Mouse (Mus musculus) hindbrain, embryonic 12.5 days (tissue): Measurements from ENCODE around the gene Soga1. TPM values are rescaled to one million over a fixed set of nuclear protein-coding genes. Genes with fewer than 3 reads are reported as not detected.

Experiments
- ATAC-seq: fragments of 200-750 bp; cut with Nextera tagmentation; 2 replicates; pipeline ENCODE4 v1.8.0; 2017; ENCODE audit warnings: moderate TSS enrichment; ENCODE audit not compliant: low FRiP score
- H3K27ac ChIP-seq: fragments of 300-500 bp; sonication (generic); 2 replicates; pipeline ENCODE4 v1.5.1; 2016; ENCODE audit warnings: mild to moderate bottlenecking
- H3K27me3 ChIP-seq: fragments of 300-500 bp; sonication (generic); 2 replicates; pipeline ENCODE4 v1.6.1; 2016; ENCODE audit warnings: mild to moderate bottlenecking
- H3K36me3 ChIP-seq: fragments of 300-500 bp; sonication (generic); 2 replicates; pipeline ENCODE4 v1.6.1; 2016; ENCODE audit warnings: mild to moderate bottlenecking
- H3K4me1 ChIP-seq: fragments of 300-500 bp; sonication (generic); 2 replicates; pipeline ENCODE4 v1.6.1; 2016
- H3K4me2 ChIP-seq: fragments of 300-500 bp; sonication (generic); replicated peaks from 2 replicates; pipeline ENCODE4 v1.6.1; 2016; ENCODE audit warnings: mild to moderate bottlenecking
- H3K4me3 ChIP-seq: fragments of 300-500 bp; sonication (generic); 2 replicates; pipeline ENCODE4 v1.5.1; 2016; ENCODE audit warnings: mild to moderate bottlenecking
- H3K9ac ChIP-seq: fragments of 300-500 bp; sonication (generic); 2 replicates; pipeline ENCODE4 v1.6.1; 2016; ENCODE audit warnings: mild to moderate bottlenecking, moderate library complexity
- H3K9me3 ChIP-seq: fragments of 300-500 bp; sonication (generic); replicated peaks from 2 replicates; pipeline ENCODE4 v1.6.1; 2016; ENCODE audit warnings: mild to moderate bottlenecking
- WGBS: fragments of 180-500 bp; shearing (Covaris S2); methylation state at CpG from one replicate; pipeline ENCODE4 v1.1.7; 2016; 5-methylcytosine and 5-hydroxymethylcytosine counted together
- polyA plus RNA-seq: library from polyadenylated mRNA; unstranded; fragments of >200 nt; fragmentation: Nextera tagmentation; extraction: Ambion mirVana; gene quantifications from 2 replicates; pipeline ENCODE4 v1.2.1, GENCODE M21; 2016

Soga1 gene
- polyA plus RNA-seq, result 7.7 and 8.6 TPM in 2 replicates

DNA sequence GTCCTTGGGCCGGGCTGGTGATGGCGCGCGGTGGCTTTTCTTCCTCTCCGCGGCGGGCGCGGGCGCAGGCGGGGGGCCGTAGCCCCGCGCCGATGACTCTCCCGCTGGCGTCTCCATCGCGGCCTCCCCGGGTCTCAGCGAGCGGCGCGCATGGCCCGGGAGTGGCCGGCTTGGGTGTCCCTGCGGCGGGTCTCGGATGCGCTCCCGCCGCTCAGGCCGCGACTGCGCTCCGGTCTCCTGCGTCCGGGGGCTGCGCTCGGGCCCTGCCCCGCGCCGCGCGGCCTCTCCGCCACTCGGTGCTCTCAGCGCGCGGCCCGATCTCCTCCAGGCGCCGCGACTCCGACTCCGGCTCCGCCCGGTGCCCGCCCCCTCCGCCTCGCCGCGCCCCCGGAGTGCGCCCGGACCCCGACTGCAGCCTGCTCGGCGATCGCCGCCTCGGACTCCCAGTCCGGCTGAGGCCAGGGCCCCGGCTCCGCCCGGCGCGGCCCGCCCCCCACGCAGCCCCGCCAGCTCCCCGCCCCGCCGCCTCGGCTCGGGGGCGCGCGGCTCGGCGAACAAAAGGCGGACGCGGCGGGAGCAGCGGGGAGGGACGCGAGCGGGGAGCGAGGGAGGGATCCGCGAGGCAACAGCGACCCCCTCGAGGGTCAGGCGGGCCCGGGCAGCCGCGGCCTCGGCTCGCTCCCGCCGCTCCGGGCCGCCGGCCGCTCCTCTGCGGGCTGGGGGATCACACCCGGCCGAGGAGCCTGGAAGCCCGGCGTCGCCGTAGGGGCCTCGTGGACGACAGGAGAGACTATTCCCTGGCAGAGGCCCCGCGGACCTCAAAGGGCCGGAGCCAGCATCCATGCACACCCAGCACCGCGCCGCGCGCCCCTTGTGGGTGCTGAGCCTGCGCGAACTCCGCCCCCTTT lies at the start of gene Soga1:
Soga1 (minus strand) TSS at position 462 of the 908 bp plus-strand sequence.
- Histone ChIP-seq H3K9me3 (no peaks in the 10 kb centered on the region), H3K4me1 (peaks cover 51% of the 10 kb centered on the region), H3K4me2 (peak within 1 kb of the TSS; percentile 93), H3K27me3 (no peaks in the 10 kb centered on the region), H3K9ac (peak within 1 kb of the TSS; percentile 100), H3K27ac (peak within 1 kb of the TSS; percentile 99), H3K4me3 (peak within 1 kb of the TSS; percentile 98), H3K36me3 (peaks cover 3% of the 10 kb centered on the region; the same call in 1 of the 2 replicates)
- ATAC-seq, result peak; percentile 87
- under 1% methylated on average over 101 of the region's 136 CpGs for WGBS

- no peaks in the 10 kb centered on the region for H3K27me3 ChIP-seq
- no peaks in the 10 kb centered on the region for H3K4me1 ChIP-seq
- H3K4me2 ChIP-seq, result no peak overlapping the region
- H3K9me3 ChIP-seq, result no peaks in the 10 kb centered on the region
- H3K36me3 ChIP-seq, result peaks cover 8% of the 10 kb centered on the region
- H3K27ac ChIP-seq, result no peak overlapping the region
- H3K4me3 ChIP-seq, result no peak overlapping the region
- ATAC-seq, result no peak
- H3K9ac ChIP-seq, result no peak overlapping the region
- WGBS, result 72% methylated on average over 4 of the region's 4 CpGs
Measured at GRCm38 (mm10) chr2:157128072-157128471, 49.0 kb upstream of the Soga1 start.

DNA sequence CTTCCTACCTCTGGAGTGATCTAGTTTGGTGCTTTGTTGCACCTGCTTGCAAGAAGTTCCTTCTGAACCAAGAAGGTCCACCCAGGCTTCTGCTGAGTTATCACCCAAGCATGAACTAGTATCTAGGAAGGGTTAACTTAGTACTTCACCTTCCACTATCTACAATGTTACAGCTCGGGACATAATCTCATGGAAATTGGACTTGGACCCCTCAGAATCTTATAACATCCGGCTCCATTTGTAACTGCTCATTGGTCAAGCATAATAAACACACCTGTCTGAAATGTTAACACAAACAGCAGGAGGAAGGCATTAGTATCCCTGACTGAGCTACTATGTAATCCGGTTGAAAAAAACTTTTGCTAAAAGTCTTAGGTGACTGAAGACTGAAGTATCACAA lies 48.3 kb upstream of the Soga1 start:
- 84% methylated on average over 3 of the region's 3 CpGs for WGBS
- no peak overlapping the region for H3K9ac ChIP-seq
- H3K36me3 ChIP-seq, result peaks cover 8% of the 10 kb centered on the region
- H3K4me2 ChIP-seq, result no peak overlapping the region
- no peak overlapping the region for H3K27ac ChIP-seq
- no peaks in the 10 kb centered on the region for H3K4me1 ChIP-seq
- no peaks in the 10 kb centered on the region for H3K27me3 ChIP-seq
- no peak overlapping the region for H3K4me3 ChIP-seq
- ATAC-seq, result no peak
- H3K9me3 ChIP-seq, result no peaks in the 10 kb centered on the region

GRCm38 (mm10) chr2:157125246-157125645 lies 46.2 kb upstream of the Soga1 start:
- H3K36me3 ChIP-seq, result peaks cover 8% of the 10 kb centered on the region
- no peak overlapping the region for H3K4me2 ChIP-seq
- H3K9me3 ChIP-seq, result no peaks in the 10 kb centered on the region
- WGBS, result 96% methylated on average over 3 of the region's 3 CpGs
- no peaks in the 10 kb centered on the region for H3K27me3 ChIP-seq
- H3K4me3 ChIP-seq, result no peak overlapping the region
- no peak overlapping the region for H3K9ac ChIP-seq
- no peaks in the 10 kb centered on the region for H3K4me1 ChIP-seq
- H3K27ac ChIP-seq, result no peak overlapping the region
- no peak for ATAC-seq

DNA sequence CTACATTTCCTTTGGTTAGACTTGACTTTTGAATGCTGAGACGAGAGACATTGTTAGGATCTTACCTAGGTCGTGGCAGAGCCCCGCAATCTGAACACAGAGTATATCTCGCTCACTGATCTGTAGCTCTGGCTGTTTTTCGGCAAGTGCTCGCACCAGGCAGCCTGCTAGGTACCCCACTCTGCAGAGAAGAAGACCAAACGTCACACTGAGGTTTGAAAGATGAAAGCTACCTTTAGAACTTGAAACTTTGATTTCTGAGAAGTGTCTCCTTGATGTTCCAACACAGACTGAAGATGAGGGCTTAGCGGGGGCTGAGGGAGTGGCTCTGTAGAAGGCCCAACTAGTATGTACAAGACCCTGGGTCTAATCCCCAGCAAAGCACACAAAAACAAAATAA lies 42.7 kb upstream of the Soga1 start:
- Histone ChIP-seq H3K4me2 (no peak overlapping the region), H3K9me3 (no peaks in the 10 kb centered on the region), H3K9ac (no peak overlapping the region), H3K4me3 (no peak overlapping the region), H3K27me3 (no peaks in the 10 kb centered on the region), H3K36me3 (peaks cover 8% of the 10 kb centered on the region), H3K4me1 (no peaks in the 10 kb centered on the region), H3K27ac (no peak overlapping the region)
- WGBS, result 92% methylated on average over 8 of the region's 8 CpGs
- no peak for ATAC-seq

DNA sequence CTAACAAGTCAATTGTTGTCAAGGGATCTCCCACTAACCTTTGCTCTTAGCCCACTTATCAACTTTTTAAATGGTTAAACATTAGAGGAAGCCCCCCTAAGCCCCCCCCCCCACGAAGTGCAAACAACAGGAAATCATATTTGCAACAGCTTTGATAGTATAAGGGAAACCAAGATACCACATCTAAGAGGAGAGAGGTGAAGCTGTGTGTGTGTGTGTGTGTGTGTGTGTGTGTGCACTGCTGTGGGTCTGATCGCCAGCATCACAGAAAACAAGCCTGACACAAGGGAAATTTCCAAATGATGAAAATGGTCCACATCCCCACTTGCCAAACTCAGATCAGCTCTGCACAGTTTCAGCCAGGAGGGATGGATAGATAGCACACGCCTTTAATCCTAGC lies 40.0 kb upstream of the Soga1 start:
- Histone ChIP-seq H3K27me3 (no peaks in the 10 kb centered on the region), H3K9ac (no peak overlapping the region), H3K4me1 (no peaks in the 10 kb centered on the region), H3K27ac (no peak overlapping the region), H3K9me3 (no peaks in the 10 kb centered on the region), H3K4me2 (no peak overlapping the region), H3K36me3 (peaks cover 4% of the 10 kb centered on the region; the same call in 1 of the 2 replicates), H3K4me3 (no peak overlapping the region)
- ATAC-seq, result no peak
- 73% methylated on average over 3 of the region's 3 CpGs for WGBS

- no peaks in the 10 kb centered on the region for H3K9me3 ChIP-seq
- ATAC-seq, result no peak
- peaks cover 9% of the 10 kb centered on the region; the same call in 1 of the 2 replicates for H3K36me3 ChIP-seq
- 90% methylated on average over 4 of the region's 4 CpGs for WGBS
- no peaks in the 10 kb centered on the region for H3K27me3 ChIP-seq
- H3K9ac ChIP-seq, result no peak overlapping the region
- H3K27ac ChIP-seq, result no peak overlapping the region
- H3K4me2 ChIP-seq, result no peak overlapping the region
- no peak overlapping the region for H3K4me3 ChIP-seq
- no peaks in the 10 kb centered on the region for H3K4me1 ChIP-seq
Measured at GRCm38 (mm10) chr2:157118556-157118955, 39.5 kb upstream of the Soga1 start.

GRCm38 (mm10) chr2:157116964-157117363 lies 37.9 kb upstream of the Soga1 start:
- no peak overlapping the region for H3K27ac ChIP-seq
- no peaks in the 10 kb centered on the region for H3K27me3 ChIP-seq
- H3K4me1 ChIP-seq, result no peaks in the 10 kb centered on the region
- WGBS, result 22% methylated on average over 3 of the region's 3 CpGs
- no peak overlapping the region for H3K4me3 ChIP-seq
- no peak overlapping the region for H3K9ac ChIP-seq
- H3K9me3 ChIP-seq, result no peaks in the 10 kb centered on the region
- H3K4me2 ChIP-seq, result no peak overlapping the region
- H3K36me3 ChIP-seq, result peaks cover 12% of the 10 kb centered on the region; the same call in 1 of the 2 replicates
- no peak for ATAC-seq

GRCm38 (mm10) chr2:157108236-157108635 lies 29.2 kb upstream of the Soga1 start:
- H3K27me3 ChIP-seq, result no peaks in the 10 kb centered on the region
- no peaks in the 10 kb centered on the region for H3K4me1 ChIP-seq
- WGBS, result 87% methylated on average over 4 of the region's 4 CpGs
- H3K36me3 ChIP-seq, result peaks cover 26% of the 10 kb centered on the region
- no peaks in the 10 kb centered on the region for H3K9me3 ChIP-seq
- no peak overlapping the region for H3K4me2 ChIP-seq
- H3K27ac ChIP-seq, result no peak overlapping the region
- H3K4me3 ChIP-seq, result no peak overlapping the region
- no peak overlapping the region for H3K9ac ChIP-seq
- no peak for ATAC-seq

GRCm38 (mm10) chr2:157104454-157104853 lies 25.4 kb upstream of the Soga1 start:
- Histone ChIP-seq H3K27ac (no peak overlapping the region), H3K4me2 (no peak overlapping the region), H3K4me3 (no peak overlapping the region), H3K4me1 (no peaks in the 10 kb centered on the region), H3K27me3 (no peaks in the 10 kb centered on the region), H3K9me3 (no peaks in the 10 kb centered on the region), H3K36me3 (peaks cover 37% of the 10 kb centered on the region), H3K9ac (no peak overlapping the region)
- WGBS, result 73% methylated on average over 8 of the region's 8 CpGs
- no peak for ATAC-seq

- no peak overlapping the region for H3K9ac ChIP-seq
- WGBS, result 49% methylated on average over 2 of the region's 2 CpGs
- H3K4me3 ChIP-seq, result no peak overlapping the region
- no peak overlapping the region for H3K27ac ChIP-seq
- H3K36me3 ChIP-seq, result peaks cover 34% of the 10 kb centered on the region
- no peaks in the 10 kb centered on the region for H3K9me3 ChIP-seq
- H3K4me1 ChIP-seq, result no peaks in the 10 kb centered on the region
- no peak for ATAC-seq
- H3K4me2 ChIP-seq, result no peak overlapping the region
- no peaks in the 10 kb centered on the region for H3K27me3 ChIP-seq
Measured at GRCm38 (mm10) chr2:157102256-157102655, 23.2 kb upstream of the Soga1 start.

DNA sequence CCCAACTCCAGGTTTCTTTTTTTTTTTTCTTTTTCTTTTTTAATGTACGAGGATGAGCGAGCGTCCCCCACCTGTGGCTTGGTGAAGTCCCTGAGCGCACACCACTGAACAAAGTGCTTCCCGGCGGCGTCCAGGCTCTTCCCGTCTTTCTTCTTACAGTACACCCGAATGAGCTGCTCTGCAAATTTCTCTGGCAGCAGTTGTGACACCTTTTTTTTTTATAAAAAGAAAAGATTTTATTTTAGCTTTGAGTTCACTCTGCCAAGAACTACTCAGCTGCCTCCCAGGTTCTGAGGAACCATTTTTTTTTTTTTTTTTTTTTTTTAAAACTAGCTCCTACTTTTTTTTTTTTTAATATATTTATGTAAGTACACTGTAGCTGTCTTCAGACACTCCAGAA lies 22.6 kb upstream of the Soga1 start:
- Histone ChIP-seq H3K9ac (no peak overlapping the region), H3K36me3 (peaks cover 34% of the 10 kb centered on the region), H3K4me1 (no peaks in the 10 kb centered on the region), H3K4me3 (no peak overlapping the region), H3K9me3 (no peaks in the 10 kb centered on the region), H3K27me3 (no peaks in the 10 kb centered on the region), H3K4me2 (no peak overlapping the region), H3K27ac (no peak overlapping the region)
- no peak for ATAC-seq
- WGBS, result 93% methylated on average over 9 of the region's 9 CpGs

DNA sequence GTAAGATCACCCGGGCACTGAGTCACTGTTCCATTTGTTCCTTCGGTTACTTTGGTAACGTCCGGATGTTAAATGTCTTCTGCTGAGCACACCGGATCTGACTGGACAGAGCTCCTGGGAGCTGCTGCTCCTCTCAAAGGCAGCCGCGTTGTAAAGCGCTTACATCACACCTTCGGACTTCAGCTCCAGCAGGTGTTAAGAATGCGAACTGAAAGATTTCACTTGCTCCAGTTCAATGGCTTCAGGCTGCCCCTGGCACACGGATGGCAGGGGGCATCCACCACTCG lies 21.2 kb upstream of the Soga1 start:
- peaks cover 34% of the 10 kb centered on the region for H3K36me3 ChIP-seq

More for the DNA sequence above, 21.2 kb upstream of the Soga1 start:
- no peaks in the 10 kb centered on the region for H3K27me3 ChIP-seq
- no peak overlapping the region for H3K4me2 ChIP-seq
- no peak overlapping the region for H3K4me3 ChIP-seq
- no peaks in the 10 kb centered on the region for H3K9me3 ChIP-seq
- no peak overlapping the region for H3K27ac ChIP-seq
- 91% methylated on average over 12 of the region's 12 CpGs for WGBS
- no peak for ATAC-seq
- H3K9ac ChIP-seq, result no peak overlapping the region
- no peaks in the 10 kb centered on the region for H3K4me1 ChIP-seq
